Mouse (Mus musculus) megakaryocyte-erythroid progenitor cell, adult 5-6 weeks (primary cell): Measurements from ENCODE around the gene E130114P18Rik. TPM values are rescaled to one million over a fixed set of nuclear protein-coding genes. Genes with fewer than 3 reads are reported as not detected.

Experiments used
- ATAC-seq: replicated peaks from 2 replicates; pipeline ENCODE4 v1.8.0; 2016; ENCODE audit warnings: mild to moderate bottlenecking, inconsistent platforms; ENCODE audit not compliant: severe bottlenecking, poor library complexity, low FRiP score, low TSS enrichment
- total RNA-seq, 2 experiments: library from RNA; stranded (forward) in 1 of 2; stranded (reverse) in 1 of 2; fragments of 200-1000, 215-1000 nt in 1 of 2; fragments of >200 nt in 1 of 2; fragmentation: Nextera tagmentation in 1 of 2; gene quantifications; 2 replicates each; pipeline ENCODE4 v1.2.3; 2014 to 2017

Gene E130114P18Rik
- total RNA-seq (2014; fragmentation: Nextera tagmentation), result not detected in 2 replicates
- total RNA-seq (2017), result not detected in 2 replicates

DNA sequence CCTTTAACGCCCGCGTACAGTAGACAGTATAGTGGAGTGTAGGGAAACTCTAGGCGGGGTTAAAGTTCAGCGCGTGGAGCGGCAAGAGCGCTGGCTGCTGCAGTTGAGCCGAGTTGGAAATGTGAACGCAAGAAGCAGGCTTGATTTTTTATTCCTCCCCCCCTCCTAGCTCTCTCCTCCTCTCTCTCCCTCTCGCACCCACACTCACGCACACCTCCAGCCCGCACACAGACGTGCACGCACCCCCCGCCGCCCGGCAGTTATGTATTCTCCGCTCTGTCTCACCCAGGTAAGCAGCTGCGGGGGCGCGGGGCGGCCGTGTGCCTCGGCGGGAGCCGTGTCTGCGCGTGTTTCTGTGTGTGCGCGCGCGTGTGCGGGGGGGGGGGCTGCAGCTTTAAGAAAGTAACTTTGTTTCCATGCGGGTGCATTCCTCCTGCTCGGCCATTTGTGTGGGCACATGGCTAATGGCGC is at the start of gene E130114P18Rik:
E130114P18Rik (minus strand) TSS at position 373 of the 471 bp plus-strand sequence.
- ATAC-seq, result peak; percentile 45

DNA sequence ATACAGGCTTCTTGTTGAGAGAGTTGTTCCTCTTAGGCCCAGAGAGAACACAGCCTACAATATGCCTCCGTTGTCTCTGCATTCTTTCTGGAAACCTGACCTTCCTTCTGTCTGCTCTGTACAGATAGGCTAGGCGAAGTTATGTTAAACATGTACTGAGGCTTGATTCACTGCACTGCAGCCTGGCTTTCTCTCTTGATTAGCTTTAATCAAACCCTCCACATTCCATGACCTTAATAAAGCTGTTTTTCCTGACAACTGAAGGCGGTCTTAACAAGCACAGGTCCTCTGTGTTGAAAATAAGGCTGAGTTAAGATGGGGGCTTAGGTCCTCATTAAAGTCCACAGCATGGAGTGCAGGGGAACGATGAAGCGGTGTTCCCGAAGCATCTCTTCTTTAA is 49.2 kb upstream of the E130114P18Rik start:
- ATAC-seq, result peak; percentile 66

DNA sequence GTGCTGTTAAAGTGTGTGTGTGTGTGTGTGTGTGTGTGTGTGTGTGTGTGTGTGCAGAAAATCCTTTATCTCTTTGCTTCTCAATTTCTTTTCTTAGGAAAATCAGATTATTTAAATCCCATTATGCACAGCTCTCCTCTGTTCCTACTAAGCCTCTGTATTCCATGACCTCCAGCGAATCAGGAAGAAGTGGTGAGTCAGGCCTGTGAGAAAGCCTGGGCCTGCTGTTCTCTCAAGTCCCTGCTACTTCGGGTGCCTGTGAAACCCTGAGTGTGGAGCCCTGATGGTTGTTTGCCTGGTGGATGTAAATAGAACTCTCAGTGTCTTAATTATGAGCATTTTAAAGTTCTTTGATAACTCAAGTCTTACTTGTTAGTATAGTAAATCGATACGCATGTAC is 48.0 kb upstream of the E130114P18Rik start:
- ATAC-seq, result no peak

DNA sequence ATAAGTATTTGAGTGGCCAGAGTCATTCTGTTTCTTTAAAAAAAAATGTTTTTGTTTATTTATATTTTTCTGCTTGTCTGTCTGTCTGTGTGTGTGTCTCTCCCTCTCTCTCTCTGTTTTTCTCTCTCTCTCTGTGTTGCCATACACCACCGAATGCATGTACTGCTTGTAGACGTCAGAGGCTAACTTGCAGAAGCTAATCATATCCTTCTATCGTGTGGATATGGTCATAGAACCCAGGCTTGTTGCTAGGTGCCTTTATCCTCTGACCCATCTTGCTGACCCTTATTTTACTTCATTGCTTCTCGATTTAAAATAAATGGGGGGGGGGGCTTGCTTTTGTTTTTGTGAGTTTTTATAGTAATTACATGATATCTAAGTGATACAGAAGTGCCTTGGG is 47.6 kb upstream of the E130114P18Rik start:
- no peak for ATAC-seq

DNA sequence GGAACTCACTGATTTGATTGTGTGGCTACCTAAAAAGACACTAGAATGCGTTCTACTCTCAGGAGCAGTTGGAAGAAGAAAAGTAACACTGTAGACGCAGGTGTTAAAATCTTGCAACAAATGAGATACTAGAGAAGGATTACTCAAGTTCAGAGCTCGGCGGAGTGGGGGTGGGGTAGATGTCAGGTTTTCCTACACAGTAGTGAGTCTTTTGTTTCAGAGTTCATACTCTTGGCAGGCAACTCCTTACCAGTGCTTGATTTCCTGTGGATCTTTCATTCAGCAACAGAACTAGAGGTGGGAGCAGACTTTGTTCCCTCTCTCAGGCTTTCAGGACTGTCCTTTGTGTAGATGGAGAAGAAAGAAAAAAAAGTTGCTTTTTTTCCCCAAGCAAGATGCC is 46.6 kb upstream of the E130114P18Rik start:
- no peak for ATAC-seq

DNA sequence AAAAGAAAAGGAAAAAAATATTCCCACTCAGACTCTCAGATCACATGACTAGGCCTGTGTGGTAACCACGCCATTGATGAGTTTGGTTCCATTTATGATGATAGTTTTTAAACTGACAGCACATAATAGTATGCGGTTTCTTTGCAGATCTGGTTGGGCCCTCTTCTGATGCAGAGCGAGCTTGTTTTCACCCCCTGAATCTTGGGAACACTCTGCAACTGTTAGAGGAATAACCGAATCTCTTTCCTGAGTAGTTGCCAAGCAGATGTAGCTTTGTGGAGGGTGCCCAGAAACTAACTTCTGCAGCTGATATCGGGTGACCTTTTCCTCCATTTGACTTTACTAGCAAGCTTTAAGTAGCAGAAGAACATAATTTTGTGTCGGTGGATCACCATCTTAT is 45.6 kb upstream of the E130114P18Rik start:
- ATAC-seq, result no peak

DNA sequence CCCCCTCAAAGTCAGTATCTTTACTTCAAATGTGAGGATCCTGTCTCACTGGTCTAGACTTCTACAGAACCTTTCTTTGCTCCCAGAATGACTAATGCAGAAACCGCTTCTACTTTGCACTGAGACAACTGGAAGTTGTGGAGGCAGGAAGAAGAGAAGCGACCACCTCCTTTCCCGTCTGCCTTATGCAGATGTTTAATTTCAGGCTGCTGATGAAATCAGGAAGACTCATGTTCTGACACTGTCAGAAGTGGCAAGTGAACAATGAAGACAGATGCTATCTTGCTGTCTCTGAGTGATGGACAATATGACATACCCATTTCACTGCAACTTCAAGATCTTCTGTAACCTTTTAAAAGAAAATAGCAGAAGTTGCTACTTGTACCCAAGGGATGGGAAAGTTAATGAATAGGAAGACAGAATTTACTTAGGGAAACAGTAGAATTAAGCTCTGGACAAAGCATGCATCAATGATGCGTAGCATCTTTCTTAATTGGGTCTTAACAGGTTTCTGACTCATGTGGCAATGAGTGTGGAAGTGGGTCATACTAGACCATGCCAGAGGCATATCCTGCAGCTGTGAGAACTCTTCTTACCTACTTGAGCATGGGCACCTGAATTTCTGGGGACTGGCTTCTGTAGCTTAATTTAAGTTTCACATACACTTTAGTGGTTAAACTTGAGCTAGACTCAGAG is 43.8 kb upstream of the E130114P18Rik start:
- ATAC-seq, result no peak

DNA sequence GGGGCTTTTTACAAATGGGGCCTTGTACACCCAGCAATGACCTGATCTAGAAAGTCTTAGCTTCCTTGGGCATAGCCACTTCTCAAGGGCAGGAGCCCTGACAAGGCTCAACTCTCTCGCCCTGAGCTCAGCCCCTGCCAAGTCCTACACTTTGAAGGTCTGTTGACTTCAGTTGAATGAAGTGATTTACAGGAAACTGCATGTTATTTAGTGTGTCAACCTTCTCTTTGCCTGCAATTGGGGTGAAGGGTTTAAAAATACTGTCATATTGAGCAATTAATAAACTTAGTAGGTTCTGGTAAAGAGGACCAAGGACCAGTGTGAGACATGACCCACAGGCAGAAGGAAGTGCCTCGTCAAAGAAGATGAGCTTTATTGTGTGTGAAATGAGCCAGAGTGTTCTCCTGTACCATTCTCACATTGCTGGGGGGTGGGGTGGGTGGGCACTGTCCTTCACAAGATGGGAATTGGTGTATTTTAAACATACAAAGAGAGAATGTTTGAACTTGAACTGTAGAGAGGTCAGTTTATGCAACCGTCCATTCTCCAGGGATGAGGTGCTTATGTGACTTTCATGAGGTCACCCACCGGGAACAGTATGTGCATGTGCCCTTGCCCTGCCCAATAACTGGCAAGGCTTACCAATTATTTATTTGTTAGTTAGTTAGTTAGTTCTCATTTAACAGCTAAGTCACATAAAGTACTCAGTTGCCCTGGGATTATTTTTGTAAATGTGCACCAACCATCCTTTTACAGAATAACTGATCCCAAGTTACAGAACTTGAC is 42.8 kb upstream of the E130114P18Rik start:
- no peak for ATAC-seq

DNA sequence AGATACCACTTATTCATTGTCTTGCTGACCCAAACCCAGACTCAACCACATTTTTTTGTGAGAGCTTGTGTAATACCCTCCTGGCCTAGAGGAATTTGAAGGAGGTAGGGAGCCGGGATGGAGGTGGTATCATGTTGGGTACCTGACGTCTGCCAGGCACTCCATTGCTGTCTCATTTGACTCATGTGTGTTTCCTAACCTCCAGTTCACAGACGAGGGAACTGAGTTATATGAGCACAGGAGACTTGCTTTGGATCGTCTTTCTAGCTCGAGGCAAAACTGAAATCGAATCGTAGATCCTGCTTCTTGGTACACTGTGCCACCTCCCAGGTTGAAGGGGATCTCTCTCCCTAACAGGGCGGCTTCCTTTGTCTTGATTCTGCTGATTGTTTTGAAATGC is 41.2 kb upstream of the E130114P18Rik start:
- ATAC-seq, result no peak

DNA sequence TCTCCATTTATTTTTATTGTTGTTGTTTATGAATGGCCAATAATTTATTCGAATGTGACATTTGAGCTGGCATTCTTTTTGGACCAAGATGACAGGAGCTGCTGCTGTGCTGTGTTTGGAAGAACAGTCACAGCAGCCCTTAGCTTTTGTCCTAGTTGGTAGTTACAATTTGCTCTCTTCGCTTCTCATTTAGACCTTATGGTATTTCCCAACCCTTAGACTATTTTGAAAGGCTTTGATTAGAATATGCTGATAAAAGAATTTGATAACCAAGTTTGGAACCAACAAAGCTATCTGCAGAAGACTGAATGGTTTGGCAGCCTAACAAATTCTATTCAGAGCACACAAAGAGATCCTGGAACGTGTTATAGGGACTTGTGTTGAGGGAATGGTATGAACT is 40.6 kb upstream of the E130114P18Rik start:
- ATAC-seq, result no peak

DNA sequence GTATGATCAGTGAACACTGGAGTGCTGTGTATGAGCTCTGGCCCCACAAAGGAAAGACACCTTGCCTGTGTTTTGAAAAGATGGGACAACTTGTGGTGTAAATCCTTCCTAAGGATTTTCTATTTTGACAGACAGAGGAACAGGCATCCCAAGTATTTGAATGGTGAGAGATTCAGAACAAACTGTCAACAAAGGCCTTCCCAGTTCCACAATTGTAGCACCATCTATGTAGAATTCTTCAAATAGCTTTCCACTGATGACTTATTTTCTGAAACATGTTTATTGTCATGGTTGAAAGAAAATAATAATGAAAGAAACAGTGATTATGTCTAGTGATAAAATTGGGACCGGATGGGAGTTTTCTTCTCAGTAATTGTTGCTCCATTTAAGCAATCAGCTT is 39.9 kb upstream of the E130114P18Rik start:
- no peak for ATAC-seq

DNA sequence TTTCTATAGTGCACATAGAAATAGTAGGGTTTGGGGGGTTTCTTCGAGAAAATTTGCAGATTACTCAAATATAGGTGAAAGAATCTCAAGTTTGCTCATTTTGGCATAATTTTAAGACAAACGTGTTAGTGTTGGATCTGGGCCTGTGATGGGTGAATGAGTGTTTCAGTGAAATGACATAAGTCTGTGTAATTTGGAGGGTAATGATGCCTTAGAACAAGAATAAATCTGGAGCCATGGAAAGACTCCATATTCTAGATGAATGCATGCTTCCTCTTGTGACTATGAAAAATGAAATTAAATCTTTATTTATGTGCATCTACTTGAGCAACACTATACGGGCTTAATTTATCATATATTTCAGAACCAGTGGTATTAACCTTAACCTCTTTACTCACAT is 38.9 kb upstream of the E130114P18Rik start:
- no peak for ATAC-seq

DNA sequence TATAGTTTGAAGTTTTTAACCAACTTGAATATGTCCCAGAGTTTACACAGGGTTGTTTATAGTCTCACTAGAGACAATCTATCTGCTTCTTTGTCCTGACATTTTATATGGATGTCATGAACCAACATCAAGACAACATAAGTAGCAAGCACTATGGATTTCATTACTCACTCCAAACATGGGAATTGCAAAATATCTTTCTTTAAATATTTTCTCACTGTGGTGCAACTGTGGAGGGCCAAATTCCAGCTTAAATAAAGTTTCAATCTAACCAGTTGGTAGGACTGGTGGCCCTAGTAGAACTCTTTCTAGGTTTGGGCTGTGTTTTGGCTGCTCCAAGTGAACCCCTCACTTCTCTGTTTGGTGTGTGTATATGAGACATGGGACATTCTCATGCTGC is 38.1 kb upstream of the E130114P18Rik start:
- ATAC-seq, result no peak

DNA sequence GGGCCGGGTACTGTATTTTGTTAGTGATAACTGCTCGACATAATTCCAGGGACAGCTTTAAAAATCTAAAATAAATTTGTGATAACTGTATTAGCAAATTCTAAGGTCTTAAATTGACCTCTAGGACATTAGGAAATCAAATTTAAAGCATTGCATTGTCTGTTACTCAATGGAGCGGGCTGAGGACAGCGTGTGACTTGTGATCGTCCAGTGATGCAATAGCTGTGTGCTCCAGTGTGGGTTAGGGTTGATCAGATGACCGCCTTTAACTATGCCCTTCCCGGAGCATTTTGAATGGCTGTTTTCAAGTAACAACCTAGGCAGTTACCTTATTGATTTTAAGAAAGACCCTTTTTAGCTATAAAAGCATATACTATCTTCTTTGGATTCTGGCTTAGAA is 36.6 kb upstream of the E130114P18Rik start:
- ATAC-seq, result no peak

DNA sequence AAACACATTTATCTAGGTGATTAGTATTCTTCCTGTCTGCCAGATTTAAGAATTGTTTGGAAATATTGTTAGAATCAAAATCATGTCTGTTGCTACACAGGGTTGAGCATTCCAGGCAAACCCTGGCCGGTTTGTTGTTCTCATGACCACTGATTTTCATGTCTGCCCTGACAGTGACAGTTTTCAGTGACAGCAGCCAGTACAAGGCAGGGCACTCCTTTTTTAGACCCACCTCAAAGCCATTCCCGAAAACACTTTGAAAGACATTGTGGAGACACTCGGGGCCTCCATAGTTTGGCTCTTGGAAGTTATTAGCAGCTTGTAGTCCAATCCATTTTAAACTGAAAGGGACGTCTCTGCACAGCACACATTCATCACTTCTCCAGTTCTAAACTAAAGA is 36.1 kb upstream of the E130114P18Rik start:
- ATAC-seq, result no peak

DNA sequence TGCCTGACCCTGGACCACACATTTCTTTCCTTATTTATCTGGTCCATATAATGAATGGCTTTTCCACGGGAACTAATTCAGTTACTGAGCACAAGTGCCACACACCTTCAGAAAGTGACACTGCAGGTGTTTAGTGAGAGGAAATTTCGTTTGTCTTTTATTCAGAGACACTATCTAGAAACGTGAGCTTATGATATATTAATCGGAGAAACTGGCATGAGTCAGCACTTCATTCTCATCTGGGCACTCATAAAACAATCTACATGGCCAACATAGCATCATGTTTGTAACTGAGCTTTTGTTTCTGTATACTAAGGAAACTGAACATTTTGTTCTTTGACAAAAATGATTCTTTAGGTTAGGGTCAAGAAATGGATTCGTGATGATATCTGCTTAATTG is 35.2 kb upstream of the E130114P18Rik start:
- ATAC-seq, result no peak

DNA sequence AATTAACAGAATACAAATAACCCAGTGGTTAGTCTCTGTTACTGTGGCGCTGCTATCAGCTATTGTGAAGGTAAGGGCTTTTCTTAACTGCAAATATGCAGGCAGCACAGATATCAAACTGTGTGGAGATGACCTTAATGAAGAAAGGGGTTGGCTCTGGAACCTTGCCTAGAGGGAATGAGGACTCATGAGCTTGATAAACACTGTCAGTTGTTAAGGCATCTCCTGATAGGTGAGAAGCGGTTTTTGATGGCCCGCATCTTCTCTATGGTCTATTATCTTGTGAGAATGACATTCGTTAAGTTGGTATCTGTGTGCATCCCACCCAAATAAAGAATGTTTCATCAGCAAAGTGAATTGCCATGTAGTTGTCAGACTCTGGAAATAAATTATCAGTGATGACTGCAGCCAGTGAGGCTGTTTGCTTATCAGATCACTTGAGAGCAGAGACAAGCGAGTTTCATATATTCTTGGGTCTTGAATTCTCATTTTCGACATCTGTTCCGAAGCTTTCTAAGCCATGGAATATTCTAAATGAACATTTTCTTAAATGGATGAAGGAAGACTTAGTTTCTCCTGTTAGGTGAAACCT is 32.6 kb upstream of the E130114P18Rik start:
- peak; percentile 96 for ATAC-seq

DNA sequence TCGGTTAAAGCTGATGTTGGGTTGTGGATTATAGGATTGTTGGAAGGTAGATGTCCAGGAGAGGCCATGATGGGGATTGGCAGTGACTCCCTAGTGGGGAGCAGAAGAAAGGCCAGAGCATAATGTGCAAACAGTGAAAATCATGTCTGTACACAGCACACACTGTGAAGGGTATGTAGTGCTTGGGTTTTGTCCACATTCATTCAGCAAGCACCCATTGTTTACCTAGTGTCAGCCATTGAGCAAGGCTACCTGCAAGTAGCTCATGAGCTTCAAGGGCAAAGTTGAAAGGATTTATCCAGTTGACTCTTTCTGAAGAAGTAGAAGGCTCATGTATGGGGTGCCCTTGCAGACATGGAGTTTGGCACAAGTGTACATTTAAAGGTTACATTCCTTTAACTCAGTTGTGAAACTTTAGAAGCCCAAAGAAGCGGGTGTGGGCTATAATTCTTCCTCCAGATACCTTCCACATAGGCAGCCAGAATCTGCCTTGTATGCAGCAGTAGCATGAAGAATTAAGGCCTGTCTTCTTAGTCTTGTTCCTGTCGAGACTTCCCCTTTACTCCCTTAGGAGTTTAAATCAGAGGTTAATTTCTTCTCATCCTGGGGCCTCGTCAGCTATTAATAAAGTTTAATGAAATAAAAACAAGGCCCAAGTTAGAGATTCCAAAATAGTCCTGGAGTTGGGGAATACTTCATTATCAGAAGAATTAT is 31.9 kb upstream of the E130114P18Rik start:
- no peak for ATAC-seq

DNA sequence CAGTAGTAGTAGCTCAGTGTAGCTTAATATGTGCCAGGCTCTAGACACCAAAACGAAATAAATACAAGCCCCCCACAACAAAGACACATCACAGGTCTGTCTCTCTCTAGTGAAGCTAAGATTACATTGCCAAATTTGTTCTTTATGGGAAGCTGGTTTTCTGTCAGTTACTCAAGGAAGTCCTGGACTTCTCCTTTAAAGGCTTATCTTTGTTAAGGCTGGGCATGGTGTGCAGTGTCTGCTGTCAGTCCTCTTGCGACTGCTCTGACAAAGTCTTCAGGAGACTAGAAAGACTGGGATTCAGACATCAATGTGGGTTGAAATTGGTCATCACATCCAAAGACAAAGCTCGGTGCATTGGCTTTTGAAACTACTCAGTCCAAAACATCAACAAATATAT is 31.0 kb upstream of the E130114P18Rik start:
- no peak for ATAC-seq

DNA sequence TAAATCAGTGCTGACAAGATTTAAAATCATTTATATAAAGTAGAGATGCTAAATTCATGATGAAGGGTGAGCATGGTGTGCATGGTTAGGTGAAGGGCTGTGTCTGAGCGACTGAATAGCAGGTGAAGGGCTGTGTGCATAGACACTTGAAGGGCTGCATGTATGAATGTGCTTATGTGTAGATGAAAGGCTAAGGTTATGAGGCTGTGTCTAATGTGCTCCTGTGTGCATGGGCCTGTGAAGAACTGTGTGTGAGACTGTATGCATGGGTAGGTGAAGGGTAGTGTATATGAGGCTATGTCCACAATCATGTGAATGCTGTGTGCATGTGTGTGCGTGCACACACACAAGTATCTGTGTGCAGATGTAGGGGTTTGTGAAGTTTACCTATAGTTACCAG is 29.0 kb upstream of the E130114P18Rik start:
- no peak for ATAC-seq
